Mouse (Mus musculus) hindbrain, embryonic 16.5 days (tissue): ENCODE measurements around the gene Fyb. TPM values are rescaled to one million over a fixed set of nuclear protein-coding genes. Genes with fewer than 3 reads are reported as not detected.

Experiments
- ATAC-seq: fragments of 200-750 bp; cut with Nextera tagmentation; 2 replicates; pipeline ENCODE4 v1.8.0; 2017; ENCODE audit warnings: moderate TSS enrichment, moderate library complexity
- H3K27ac ChIP-seq: fragments of 300-500 bp; sonication (generic); 2 replicates; pipeline ENCODE4 v1.5.1; 2014; ENCODE audit warnings: low read depth, mild to moderate bottlenecking, control low read depth, low read length, moderate library complexity
- H3K27me3 ChIP-seq: fragments of 300-500 bp; sonication (generic); replicated peaks from 2 replicates; pipeline ENCODE4 v1.6.1; 2014; ENCODE audit warnings: low read length; ENCODE audit not compliant: control insufficient read depth, insufficient read depth
- H3K36me3 ChIP-seq: fragments of 300-500 bp; sonication (generic); 2 replicates; pipeline ENCODE4 v1.6.1; 2014; ENCODE audit warnings: mild to moderate bottlenecking, low read length, moderate library complexity, mixed read lengths; ENCODE audit not compliant: control insufficient read depth, insufficient read depth
- H3K4me1 ChIP-seq: fragments of 300-500 bp; sonication (generic); 2 replicates; pipeline ENCODE4 v1.6.1; 2014; ENCODE audit warnings: low read depth, low read length; ENCODE audit not compliant: control insufficient read depth, insufficient read depth
- H3K4me2 ChIP-seq: fragments of 300-500 bp; sonication (generic); 2 replicates; pipeline ENCODE4 v1.6.1; 2014; ENCODE audit warnings: mild to moderate bottlenecking, low read length, control low read depth, moderate library complexity
- H3K4me3 ChIP-seq: fragments of 300-500 bp; sonication (generic); 2 replicates; pipeline ENCODE4 v1.5.1; 2014; ENCODE audit warnings: mild to moderate bottlenecking, low read length, control low read depth, moderate library complexity
- H3K9ac ChIP-seq: fragments of 300-500 bp; sonication (generic); 2 replicates; pipeline ENCODE4 v1.6.1; 2014; ENCODE audit warnings: low read depth, mild to moderate bottlenecking, control low read depth, low read length, moderate library complexity
- H3K9me3 ChIP-seq: fragments of 300-500 bp; sonication (generic); 2 replicates; pipeline ENCODE4 v1.6.1; 2014; ENCODE audit warnings: mild to moderate bottlenecking, low read length, moderate library complexity; ENCODE audit not compliant: control insufficient read depth
- WGBS: fragments of 180-500 bp; shearing (Covaris S2); extraction: QIAGEN DNeasy Blood & Tissue Kit; methylation state at CpG from one replicate; pipeline ENCODE4 v1.1.7; 2014; 5-methylcytosine and 5-hydroxymethylcytosine counted together
- polyA plus RNA-seq: library from polyadenylated mRNA; unstranded; fragments of >200 nt; fragmentation: Nextera tagmentation; extraction: Ambion mirVana; gene quantifications from 2 replicates; pipeline ENCODE4 v1.2.1, GENCODE M21; 2015

Fyb gene
- polyA plus RNA-seq, 1 experiment from 2014 or later, result 3.4 TPM

DNA sequence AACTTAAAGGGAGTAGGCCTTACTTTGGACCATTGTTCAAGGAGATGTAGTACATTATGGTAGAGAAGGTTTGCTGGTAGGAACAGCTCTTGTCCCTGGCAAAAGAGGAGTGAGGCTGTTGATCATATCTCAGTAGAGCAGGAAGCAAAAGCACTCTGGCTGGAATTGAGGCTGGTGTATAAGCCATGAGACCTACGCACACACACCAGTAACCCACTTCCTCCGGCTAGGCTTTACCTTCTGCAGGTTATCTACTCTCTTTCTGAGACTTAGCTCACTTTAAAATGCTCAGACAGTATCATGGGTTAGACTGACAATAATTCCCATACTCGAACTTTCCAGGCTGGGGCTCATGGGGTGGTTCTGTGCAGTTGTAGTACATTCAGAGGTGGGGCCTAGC is 2.7 kb downstream of the Fyb start:
- no peaks in the 10 kb centered on the region for H3K9me3 ChIP-seq
- H3K36me3 ChIP-seq, result no peaks in the 10 kb centered on the region
- H3K4me3 ChIP-seq, result no peak overlapping the region
- WGBS, result 89% methylated on average over 3 of the region's 3 CpGs
- H3K27ac ChIP-seq, result no peak overlapping the region
- no peak overlapping the region for H3K4me2 ChIP-seq
- no peak overlapping the region for H3K9ac ChIP-seq
- no peak for ATAC-seq
- H3K4me1 ChIP-seq, result no peaks in the 10 kb centered on the region
- no peaks in the 10 kb centered on the region for H3K27me3 ChIP-seq

GRCm38 (mm10) chr15:6533858-6534343 is 11.2 kb downstream of the Fyb start:
- Histone ChIP-seq H3K4me3 (no peak overlapping the region), H3K36me3 (no peaks in the 10 kb centered on the region), H3K9ac (no peak overlapping the region), H3K4me2 (no peak overlapping the region), H3K27ac (no peak overlapping the region), H3K4me1 (no peaks in the 10 kb centered on the region), H3K9me3 (no peaks in the 10 kb centered on the region), H3K27me3 (no peaks in the 10 kb centered on the region)
- ATAC-seq, result no peak
- WGBS, result 90% methylated on average over 3 of the region's 3 CpGs

GRCm38 (mm10) chr15:6534592-6534991 is 11.9 kb downstream of the Fyb start:
- Histone ChIP-seq H3K9me3 (no peaks in the 10 kb centered on the region), H3K27ac (no peak overlapping the region), H3K36me3 (no peaks in the 10 kb centered on the region), H3K27me3 (no peaks in the 10 kb centered on the region), H3K4me3 (no peak overlapping the region), H3K4me2 (no peak overlapping the region), H3K4me1 (no peaks in the 10 kb centered on the region), H3K9ac (no peak overlapping the region)
- 85% methylated on average over 8 of the region's 8 CpGs for WGBS
- no peak for ATAC-seq

- Histone ChIP-seq H3K9ac (no peak overlapping the region), H3K9me3 (no peaks in the 10 kb centered on the region), H3K36me3 (no peaks in the 10 kb centered on the region), H3K27me3 (no peaks in the 10 kb centered on the region), H3K4me2 (no peak overlapping the region), H3K4me1 (no peaks in the 10 kb centered on the region), H3K27ac (no peak overlapping the region), H3K4me3 (no peak overlapping the region)
- no peak for ATAC-seq
- WGBS, result 77% methylated on average over 7 of the region's 7 CpGs
Measured at GRCm38 (mm10) chr15:6539639-6540338, 17.1 kb downstream of the Fyb start.

DNA sequence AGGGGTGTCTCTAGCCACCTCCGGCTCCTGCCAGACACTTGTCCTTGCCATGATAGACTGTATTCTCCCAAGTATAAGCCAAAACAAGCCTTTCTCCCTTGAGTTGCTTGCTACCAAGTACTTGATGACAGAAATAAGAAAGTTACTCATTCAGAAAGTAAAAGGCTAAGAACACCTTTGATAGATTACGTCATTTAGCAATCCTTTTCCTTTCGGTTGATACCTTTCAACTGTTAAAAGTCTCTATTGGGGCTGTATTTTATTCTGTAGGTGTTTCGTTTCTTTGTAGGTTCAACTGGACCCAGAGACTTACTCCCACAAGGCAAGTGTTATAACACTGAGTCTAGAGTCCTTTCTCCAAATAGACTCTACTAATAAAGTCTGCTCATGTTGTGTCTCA is 26.3 kb downstream of the Fyb start:
- no peaks in the 10 kb centered on the region for H3K36me3 ChIP-seq
- WGBS, result 99% methylated on average over 4 of the region's 4 CpGs
- H3K9me3 ChIP-seq, result no peaks in the 10 kb centered on the region
- no peak for ATAC-seq
- no peak overlapping the region for H3K4me2 ChIP-seq
- H3K4me3 ChIP-seq, result no peak overlapping the region
- H3K27me3 ChIP-seq, result no peaks in the 10 kb centered on the region
- no peaks in the 10 kb centered on the region for H3K4me1 ChIP-seq
- no peak overlapping the region for H3K27ac ChIP-seq
- no peak overlapping the region for H3K9ac ChIP-seq

DNA sequence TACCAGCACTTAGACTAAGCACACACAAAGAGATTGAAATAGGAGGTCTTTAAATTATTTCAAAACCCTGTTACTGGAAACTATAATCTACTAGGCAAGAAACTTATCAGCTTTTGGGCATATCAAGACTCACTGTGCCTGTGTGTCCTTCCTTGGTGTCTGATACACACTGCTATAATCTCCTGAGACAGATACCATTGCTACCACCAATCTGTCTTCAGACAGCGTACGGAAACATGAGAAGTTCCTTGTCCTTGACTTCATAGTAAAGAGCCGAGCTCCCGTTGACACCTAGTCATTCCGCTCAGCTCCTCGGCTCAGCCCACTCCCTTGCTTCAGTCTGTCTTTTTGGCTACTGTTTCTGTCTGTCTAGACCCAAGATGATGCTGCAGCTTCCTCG is 29.2 kb downstream of the Fyb start:
- Histone ChIP-seq H3K27ac (no peak overlapping the region), H3K9me3 (no peaks in the 10 kb centered on the region), H3K4me3 (no peak overlapping the region), H3K27me3 (no peaks in the 10 kb centered on the region), H3K4me1 (no peaks in the 10 kb centered on the region), H3K9ac (no peak overlapping the region), H3K36me3 (no peaks in the 10 kb centered on the region), H3K4me2 (no peak overlapping the region)
- WGBS, result 91% methylated on average over 7 of the region's 7 CpGs
- no peak for ATAC-seq

DNA sequence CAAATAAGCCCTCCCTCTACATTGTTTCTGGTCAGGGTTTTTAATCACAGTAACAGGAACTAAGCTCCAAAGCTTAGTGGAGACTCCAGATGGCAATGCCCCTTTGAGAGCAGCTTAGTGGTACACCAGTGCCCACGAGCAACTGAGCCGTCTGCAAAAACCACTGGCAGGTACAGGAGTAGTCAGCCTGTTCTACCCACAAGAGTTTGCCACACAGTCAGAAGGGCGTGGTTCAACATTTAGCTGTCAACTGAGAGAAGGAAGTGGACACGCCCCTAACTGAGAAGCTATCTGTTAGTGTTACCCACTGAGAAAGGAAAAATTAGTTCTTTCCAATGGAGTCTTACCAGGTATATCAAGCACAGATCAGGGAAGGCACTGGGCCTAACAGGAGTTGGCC is 32.1 kb downstream of the Fyb start:
- no peaks in the 10 kb centered on the region for H3K4me1 ChIP-seq
- H3K4me2 ChIP-seq, result no peak overlapping the region
- no peaks in the 10 kb centered on the region for H3K36me3 ChIP-seq
- no peak for ATAC-seq
- no peak overlapping the region for H3K9ac ChIP-seq
- 89% methylated on average over 4 of the region's 4 CpGs for WGBS
- no peaks in the 10 kb centered on the region for H3K9me3 ChIP-seq
- no peak overlapping the region for H3K27ac ChIP-seq
- H3K27me3 ChIP-seq, result no peaks in the 10 kb centered on the region
- no peak overlapping the region for H3K4me3 ChIP-seq

- 46% methylated on average over 2 of the region's 2 CpGs for WGBS
- Histone ChIP-seq H3K4me1 (no peaks in the 10 kb centered on the region), H3K9ac (no peak overlapping the region), H3K27me3 (no peaks in the 10 kb centered on the region), H3K36me3 (no peaks in the 10 kb centered on the region), H3K9me3 (no peaks in the 10 kb centered on the region), H3K4me2 (no peak overlapping the region), H3K4me3 (no peak overlapping the region), H3K27ac (no peak overlapping the region)
- no peak for ATAC-seq
Measured at GRCm38 (mm10) chr15:6555536-6555935, 32.9 kb downstream of the Fyb start.

DNA sequence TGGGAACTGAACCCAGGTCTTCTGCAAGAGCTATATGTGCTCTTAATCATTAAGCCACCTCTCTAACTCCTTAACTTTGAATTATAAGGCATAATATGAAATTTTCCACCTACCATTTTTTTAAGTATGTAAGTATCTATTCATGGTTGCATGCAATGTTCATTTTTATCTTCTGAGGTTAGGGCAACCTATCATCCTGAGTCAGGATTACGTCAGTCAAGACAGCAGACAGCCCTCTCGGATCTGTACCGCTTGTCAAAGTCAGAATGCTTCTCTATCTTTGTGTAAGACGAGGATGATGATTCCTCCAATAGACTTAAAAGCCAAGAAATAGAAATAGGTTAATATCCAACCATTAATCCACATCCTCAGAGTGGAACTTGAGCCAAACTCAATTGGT is 33.6 kb downstream of the Fyb start:
- Histone ChIP-seq H3K27me3 (no peaks in the 10 kb centered on the region), H3K4me2 (no peak overlapping the region), H3K27ac (no peak overlapping the region), H3K36me3 (no peaks in the 10 kb centered on the region), H3K4me1 (no peaks in the 10 kb centered on the region), H3K9ac (no peak overlapping the region), H3K4me3 (no peak overlapping the region), H3K9me3 (no peaks in the 10 kb centered on the region)
- WGBS, result 92% methylated on average over 4 of the region's 4 CpGs
- ATAC-seq, result no peak
